In genomic region chr6:144075327-144075941, GRCm38 (mm10) we compare ENCODE assay signal across 18 mouse cellular contexts.
DNase-seq lines count a peak whose midpoint lies in the region; ATAC-seq and TF ChIP-seq lines count a peak whose summit lies in the region.
"Had no signal": no experiment of that assay in that cellular context is flagged by ENCODE, and none has a peak within 500 bp of the region (broad histone marks: within the 10 kb centered on the region; RNA-seq: fewer than 3 reads in every experiment).

No protein-coding gene starts in this region.

- WGBS in heart, embryonic 13.5 days: 68% methylated on average over 12 of the region's 12 CpGs
- WGBS in heart, embryonic 12.5 days: 80% methylated on average over 12 of the region's 12 CpGs
- WGBS in lung, embryonic 15.5 days: 59% methylated on average over 12 of the region's 12 CpGs
- 71% methylated on average over 12 of the region's 12 CpGs for WGBS in lung, adult 2 months
- 66% methylated on average over 12 of the region's 12 CpGs for WGBS in embryonic facial prominence, embryonic 14.5 days
- 57% methylated on average over 12 of the region's 12 CpGs for WGBS in limb, embryonic 15.5 days

- peak overlapping the region; percentile 45; the same call in 1 of the 2 replicates for H3K27ac ChIP-seq in heart, embryonic 13.5 days (replicated peaks)
- no peak overlapping the region for H3K27ac ChIP-seq in heart, embryonic 12.5 days (ENCODE audit: poor library complexity, severe bottlenecking)
- peak overlapping the region; percentile 53; the same call in 1 of the 2 replicates for H3K27ac ChIP-seq in lung, embryonic 15.5 days
- H3K27ac ChIP-seq in embryonic facial prominence, embryonic 14.5 days (replicated peaks; ENCODE audit: low read depth, low read length): peak overlapping the region; percentile 46; the same call in 1 of the 2 replicates
- peak overlapping the region; percentile 61 for H3K27ac ChIP-seq in limb, embryonic 15.5 days
- H3K27ac ChIP-seq: forebrain, embryonic 12.5 days; hindbrain, embryonic 12.5 days; kidney, embryonic 15.5 days; liver, embryonic 12.5 days; macrophage; neural tube, embryonic 12.5 days had no signal

- H3K27me3 ChIP-seq in heart, embryonic 13.5 days (replicated peaks): no peaks in the 10 kb centered on the region
- H3K27me3 ChIP-seq in heart, embryonic 12.5 days (replicated peaks): no peaks in the 10 kb centered on the region
- no peaks in the 10 kb centered on the region for H3K27me3 ChIP-seq in lung, embryonic 15.5 days
- no peaks in the 10 kb centered on the region for H3K27me3 ChIP-seq in embryonic facial prominence, embryonic 14.5 days (replicated peaks; ENCODE audit: control insufficient read depth, insufficient read depth, low read length)
- no peaks in the 10 kb centered on the region for H3K27me3 ChIP-seq in limb, embryonic 15.5 days
- H3K27me3 ChIP-seq: forebrain, embryonic 12.5 days; hindbrain, embryonic 12.5 days; kidney, embryonic 15.5 days; liver, embryonic 12.5 days; neural tube, embryonic 12.5 days had no signal

- H3K4me2 ChIP-seq in heart, embryonic 13.5 days: no peak overlapping the region
- no peak overlapping the region for H3K4me2 ChIP-seq in heart, embryonic 12.5 days
- H3K4me2 ChIP-seq in lung, embryonic 15.5 days: no peak overlapping the region
- H3K4me2 ChIP-seq in embryonic facial prominence, embryonic 14.5 days (ENCODE audit: low read depth, low read length): peak overlapping the region; percentile 35; the same call in 1 of the 2 replicates
- no peak overlapping the region for H3K4me2 ChIP-seq in limb, embryonic 15.5 days
- H3K4me2 ChIP-seq: forebrain, embryonic 12.5 days; hindbrain, embryonic 12.5 days; kidney, embryonic 15.5 days; liver, embryonic 12.5 days; midbrain, embryonic 11.5 days; neural tube, embryonic 12.5 days had no signal

- no peak overlapping the region for H3K9ac ChIP-seq in heart, embryonic 13.5 days
- no peak overlapping the region for H3K9ac ChIP-seq in heart, embryonic 12.5 days
- no peak overlapping the region for H3K9ac ChIP-seq in lung, embryonic 15.5 days
- no peak overlapping the region for H3K9ac ChIP-seq in embryonic facial prominence, embryonic 14.5 days (ENCODE audit: low read depth, low read length)
- no peak overlapping the region for H3K9ac ChIP-seq in limb, embryonic 15.5 days
- H3K9ac ChIP-seq: forebrain, embryonic 12.5 days; hindbrain, embryonic 12.5 days; kidney, embryonic 15.5 days; liver, embryonic 12.5 days; neural tube, embryonic 12.5 days had no signal

- no peaks in the 10 kb centered on the region for H3K36me3 ChIP-seq in heart, embryonic 13.5 days
- no peaks in the 10 kb centered on the region for H3K36me3 ChIP-seq in heart, embryonic 12.5 days
- no peaks in the 10 kb centered on the region for H3K36me3 ChIP-seq in lung, embryonic 15.5 days
- H3K36me3 ChIP-seq in embryonic facial prominence, embryonic 14.5 days (ENCODE audit: control insufficient read depth, insufficient read depth, low read length): no peaks in the 10 kb centered on the region
- no peaks in the 10 kb centered on the region for H3K36me3 ChIP-seq in limb, embryonic 15.5 days
- H3K36me3 ChIP-seq: forebrain, embryonic 12.5 days; G1E; hindbrain, embryonic 12.5 days; kidney, embryonic 15.5 days; liver, embryonic 12.5 days; neural tube, embryonic 12.5 days had no signal

- H3K4me1 ChIP-seq in heart, embryonic 13.5 days: peaks cover 9% of the 10 kb centered on the region
- H3K4me1 ChIP-seq in heart, embryonic 12.5 days (replicated peaks): no peaks in the 10 kb centered on the region
- peaks cover 10% of the 10 kb centered on the region for H3K4me1 ChIP-seq in lung, embryonic 15.5 days
- H3K4me1 ChIP-seq in lung, adult 2 months (ENCODE audit: control insufficient read depth, insufficient read depth, low read length): peaks cover 5% of the 10 kb centered on the region; the same call in 1 of the 2 replicates
- peaks cover 5% of the 10 kb centered on the region; the same call in 1 of the 2 replicates for H3K4me1 ChIP-seq in embryonic facial prominence, embryonic 14.5 days (ENCODE audit: control insufficient read depth, insufficient read depth, low read length)
- peaks cover 14% of the 10 kb centered on the region for H3K4me1 ChIP-seq in limb, embryonic 15.5 days
- H3K4me1 ChIP-seq: forebrain, embryonic 12.5 days; hindbrain, embryonic 12.5 days; liver, embryonic 12.5 days; neural tube, embryonic 12.5 days had no signal

- DNase-seq in lung, adult 2 months: no peak
- DNase-seq in embryonic facial prominence, embryonic 14.5 days (ENCODE audit: low spot score): no peak
- DNase-seq in layer of hippocampus, adult 9-10 months (ENCODE audit: low spot score): no peak
- no peak for DNase-seq in layer of hippocampus, postnatal 10 days (ENCODE audit: low spot score in 2 of 2)
- DNase-seq: cerebellum, adult 9-10 months; thymus, postnatal 14 days had no signal

- no peak for TF ChIP-seq CTCF in lung, adult 2 months (IDR thresholded peaks at IDR 0.05; ENCODE audit: insufficient read depth, low read length)

- no peaks in the 10 kb centered on the region for H3K9me3 ChIP-seq in heart, embryonic 13.5 days
- H3K9me3 ChIP-seq in heart, embryonic 12.5 days (replicated peaks): no peaks in the 10 kb centered on the region
- no peaks in the 10 kb centered on the region for H3K9me3 ChIP-seq in lung, embryonic 15.5 days
- H3K9me3 ChIP-seq in embryonic facial prominence, embryonic 14.5 days (ENCODE audit: control insufficient read depth, low read length): no peaks in the 10 kb centered on the region
- no peaks in the 10 kb centered on the region for H3K9me3 ChIP-seq in limb, embryonic 15.5 days
- H3K9me3 ChIP-seq: forebrain, embryonic 12.5 days; hindbrain, embryonic 12.5 days; kidney, embryonic 15.5 days; liver, embryonic 12.5 days; neural tube, embryonic 12.5 days had no signal

- H3K4me3 ChIP-seq in heart, embryonic 13.5 days: no peak overlapping the region
- no peak overlapping the region for H3K4me3 ChIP-seq in heart, embryonic 12.5 days
- H3K4me3 ChIP-seq in lung, embryonic 15.5 days: no peak overlapping the region
- H3K4me3 ChIP-seq in lung, adult 2 months (replicated peaks; ENCODE audit: extremely low read depth, low read depth, low read length): no peak overlapping the region
- no peak overlapping the region for H3K4me3 ChIP-seq in embryonic facial prominence, embryonic 14.5 days (ENCODE audit: low read depth, low read length)
- no peak overlapping the region for H3K4me3 ChIP-seq in limb, embryonic 15.5 days
- H3K4me3 ChIP-seq: forebrain, embryonic 12.5 days; hindbrain, embryonic 12.5 days; kidney, embryonic 15.5 days; liver, embryonic 12.5 days; neural tube, embryonic 12.5 days had no signal

- ATAC-seq in heart, embryonic 13.5 days (ENCODE audit: extremely low read depth, insufficient number of reproducible peaks, low FRiP score, low TSS enrichment): no peak
- ATAC-seq in heart, embryonic 12.5 days (ENCODE audit: insufficient number of reproducible peaks, low FRiP score): no peak
- no peak for ATAC-seq in lung, embryonic 15.5 days (ENCODE audit: borderline replicate concordance, extremely low read depth, low FRiP score, low TSS enrichment)
- no peak for ATAC-seq in embryonic facial prominence, embryonic 14.5 days (ENCODE audit: low read depth)
- no peak for ATAC-seq in limb, embryonic 15.5 days (ENCODE audit: insufficient number of reproducible peaks, low FRiP score, low TSS enrichment, low read depth)
- ATAC-seq: liver, embryonic 12.5 days had no signal

- no peak for TF ChIP-seq POLR2A in lung, adult 2 months (IDR thresholded peaks at IDR 0.05; ENCODE audit: borderline replicate concordance, extremely low read depth, low read depth, low read length)
